Mouse (Mus musculus): ENCODE data around the gene Zfp948.
A peak's percentile ranks its signal among the peaks of the same experiment; 100 is the strongest.
"Not testable (repeated sequence)": the region's sequence is repeated elsewhere in the genome, so short reads cannot be mapped to it uniquely, and the experiment has no call there.

The Zfp948 gene

GRCm38 (mm10) chr17:21566728-21567349, at the start of gene Zfp948:
TSS of gene Zfp948 (plus strand) at chr17:21567008.
- peak; percentile 87 to 91 for DNase-seq

- no peak for DNase-seq
These were observed 49.6 kb upstream of the Zfp948 start for GRCm38 (mm10) chr17:21517130-21517671.

- no peak for DNase-seq
These were observed 40.5 kb upstream of the Zfp948 start for GRCm38 (mm10) chr17:21526270-21526669.

GRCm38 (mm10) chr17:21530645-21531330, 36.0 kb upstream of the Zfp948 start:
- no peak for DNase-seq

GRCm38 (mm10) chr17:21531621-21532020, 35.2 kb upstream of the Zfp948 start:
- peak in 1 of 2 experiments; percentile 22 for DNase-seq

GRCm38 (mm10) chr17:21532101-21532951, 34.5 kb upstream of the Zfp948 start:
- DNase-seq = peak; percentile 80 to 86

- peak in 1 of 2 experiments; percentile 10 for DNase-seq
These were observed 32.8 kb upstream of the Zfp948 start for GRCm38 (mm10) chr17:21533961-21534360.

- DNase-seq = peak; percentile 10 to 19
These were observed 32.2 kb upstream of the Zfp948 start for GRCm38 (mm10) chr17:21534460-21535095.

- peak; percentile 75 to 80 for DNase-seq
These were observed 31.5 kb upstream of the Zfp948 start, which contains the start of gene Zfp52 for GRCm38 (mm10) chr17:21535096-21536001. TSS of gene Zfp52 (plus strand) at chr17:21535539.

- no peak for DNase-seq
These were observed 30.7 kb upstream of the Zfp948 start for GRCm38 (mm10) chr17:21536096-21536495.

GRCm38 (mm10) chr17:21536676-21537075, 30.1 kb upstream of the Zfp948 start:
- DNase-seq = no peak

GRCm38 (mm10) chr17:21557831-21558230, 9.0 kb upstream of the Zfp948 start:
- no peak for DNase-seq

- DNase-seq = peak; percentile 30 to 57
These were observed 588 bp upstream of the Zfp948 start for GRCm38 (mm10) chr17:21566220-21566619.

- DNase-seq = peak; percentile 32 to 50
These were observed 888 bp downstream of the Zfp948 start for GRCm38 (mm10) chr17:21567696-21568095.

GRCm38 (mm10) chr17:21579080-21579479, 12.3 kb downstream of the Zfp948 start:
- DNase-seq = no peak

- DNase-seq = peak; percentile 21 to 46
These were observed 12.8 kb downstream of the Zfp948 start for GRCm38 (mm10) chr17:21579493-21580175.

GRCm38 (mm10) chr17:21585521-21585920, 18.7 kb downstream of the Zfp948 start:
- DNase-seq = no peak

- no peak for DNase-seq
These were observed 49.5 kb downstream of the Zfp948 start for GRCm38 (mm10) chr17:21616356-21616755.

- DNase-seq = no peak
These were observed 50.5 kb downstream of the Zfp948 start for GRCm38 (mm10) chr17:21617352-21617751.

GRCm38 (mm10) chr17:21623647-21624046, 56.8 kb downstream of the Zfp948 start:
- no peak for DNase-seq

- DNase-seq = not testable (repeated sequence)
These were observed 69.0 kb downstream of the Zfp948 start for GRCm38 (mm10) chr17:21635758-21636157.
